Mouse (Mus musculus) kidney, postnatal 14 days (tissue): ENCODE measurements around the gene Ada.
A peak's percentile ranks its signal among the peaks of the same experiment; 100 is the strongest.

Experiments
- DNase-seq: peaks from one replicate; pipeline ENCODE4 v3.0.0; 2022; ENCODE audit warnings: mixed read lengths

Gene Ada

GRCm38 (mm10) chr2:163749647-163750611, at the start of gene Ada:
Gene Ada, minus strand, starts transcription at chr2:163750239.
- peak; percentile 79 for DNase-seq

GRCm38 (mm10) chr2:163798411-163798810, 48.4 kb upstream of the Ada start:
- no peak for DNase-seq

GRCm38 (mm10) chr2:163788484-163788883, 38.4 kb upstream of the Ada start:
- DNase-seq, result peak; percentile 76

GRCm38 (mm10) chr2:163787709-163788108, 37.7 kb upstream of the Ada start:
- DNase-seq, result peak; percentile 63

- DNase-seq, result no peak
These were observed 37.0 kb upstream of the Ada start for GRCm38 (mm10) chr2:163787086-163787485.

- DNase-seq, result no peak
These were observed 33.9 kb upstream of the Ada start for GRCm38 (mm10) chr2:163783901-163784300.

- no peak for DNase-seq
These were observed 33.3 kb upstream of the Ada start for GRCm38 (mm10) chr2:163783368-163783767.

GRCm38 (mm10) chr2:163778896-163779295, 28.9 kb upstream of the Ada start:
- no peak for DNase-seq

- DNase-seq, result no peak
These were observed 27.0 kb upstream of the Ada start for GRCm38 (mm10) chr2:163777061-163777460.

GRCm38 (mm10) chr2:163776661-163777060, 26.6 kb upstream of the Ada start:
- no peak for DNase-seq

GRCm38 (mm10) chr2:163770731-163771130, 20.7 kb upstream of the Ada start:
- no peak for DNase-seq

GRCm38 (mm10) chr2:163766890-163767289, 16.9 kb upstream of the Ada start:
- DNase-seq, result no peak

- DNase-seq, result no peak
These were observed 16.2 kb upstream of the Ada start for GRCm38 (mm10) chr2:163766261-163766660.

GRCm38 (mm10) chr2:163761402-163761801, 11.4 kb upstream of the Ada start:
- DNase-seq, result no peak

GRCm38 (mm10) chr2:163760589-163760988, 10.6 kb upstream of the Ada start:
- DNase-seq, result no peak

GRCm38 (mm10) chr2:163758146-163758545, 8.1 kb upstream of the Ada start:
- DNase-seq, result no peak

GRCm38 (mm10) chr2:163756723-163757122, 6.7 kb upstream of the Ada start:
- DNase-seq, result peak; percentile 78

GRCm38 (mm10) chr2:163754228-163754627, 4.2 kb upstream of the Ada start:
- DNase-seq, result no peak

GRCm38 (mm10) chr2:163744801-163745570, 5.1 kb downstream of the Ada start:
- DNase-seq, result no peak

- DNase-seq, result peak; percentile 33
These were observed 6.7 kb downstream of the Ada start for GRCm38 (mm10) chr2:163743357-163743756.

- DNase-seq, result no peak
These were observed 7.4 kb downstream of the Ada start for GRCm38 (mm10) chr2:163742656-163743055.

GRCm38 (mm10) chr2:163735980-163736379, 14.1 kb downstream of the Ada start:
- DNase-seq, result peak; percentile 83

- no peak for DNase-seq
These were observed 14.9 kb downstream of the Ada start for GRCm38 (mm10) chr2:163735163-163735562.

- peak; percentile 42 for DNase-seq
These were observed 18.0 kb downstream of the Ada start for GRCm38 (mm10) chr2:163732021-163732420.
